In genomic region chr15:94112801-94113200, GRCm38 (mm10) we compare ENCODE assay signal across 12 mouse cellular contexts.
A peak's percentile ranks its signal among the peaks of the same experiment; 100 is the strongest.
DNase-seq lines count a peak whose midpoint lies in the region; ATAC-seq and TF ChIP-seq lines count a peak whose summit lies in the region.
"Had no signal": no experiment of that assay in that cellular context is flagged by ENCODE, and none has a peak within 500 bp of the region (broad histone marks: within the 10 kb centered on the region; RNA-seq: fewer than 3 reads in every experiment).

No protein-coding gene starts in this region.

- H3K27me3 ChIP-seq in forebrain, postnatal 0 days (ENCODE audit: insufficient read depth, low read length) = no peaks in the 10 kb centered on the region
- H3K27me3 ChIP-seq in forebrain, embryonic 10.5 days (ENCODE audit: poor library complexity, severe bottlenecking) = no peaks in the 10 kb centered on the region
- H3K27me3 ChIP-seq in intestine, postnatal 0 days (replicated peaks; ENCODE audit: control insufficient read depth, insufficient read depth, low read length) = no peaks in the 10 kb centered on the region
- H3K27me3 ChIP-seq: forebrain, embryonic 13.5 days had no signal

- H3K27ac ChIP-seq in forebrain, postnatal 0 days (ENCODE audit: low read depth, low read length) = no peak overlapping the region
- H3K27ac ChIP-seq in forebrain, embryonic 10.5 days = no peak overlapping the region
- no peak overlapping the region for H3K27ac ChIP-seq in intestine, postnatal 0 days (ENCODE audit: low read depth, low read length)
- H3K27ac ChIP-seq: forebrain, embryonic 13.5 days had no signal

- H3K4me3 ChIP-seq in forebrain, postnatal 0 days (ENCODE audit: low read depth, low read length) = no peak overlapping the region
- H3K4me3 ChIP-seq in forebrain, embryonic 10.5 days = no peak overlapping the region
- no peak overlapping the region for H3K4me3 ChIP-seq in intestine, postnatal 0 days (ENCODE audit: low read depth, low read length)
- H3K4me3 ChIP-seq: forebrain, embryonic 13.5 days had no signal

- intact Hi-C loops in left cerebral cortex, postnatal 14 days (cut with DNase I) = no loop called here

- DNase-seq in forebrain, postnatal 0 days = peak; percentile 43
- DNase-seq in forebrain, embryonic 10.5 days (ENCODE audit: extremely low spot score, low spot score) = no peak
- DNase-seq in left cerebral cortex, postnatal 14 days (ENCODE audit: low spot score in 2 of 2) = peak; percentile 14 to 28
- DNase-seq in left cerebral cortex, adult 11 months (ENCODE audit: low spot score) = no peak
- DNase-seq in adipocyte (ENCODE audit: low spot score) = peak; percentile 10
- peak; percentile 25 for DNase-seq in fibroblast of lung, adult 2 months (ENCODE audit: low read depth)
- no peak for DNase-seq in urinary bladder, postnatal 25 days (ENCODE audit: low spot score)
- DNase-seq: gastrocnemius, postnatal 14 days; thymus, postnatal 14 days had no signal

- no peak overlapping the region for H3K4me2 ChIP-seq in forebrain, postnatal 0 days (ENCODE audit: low read depth)
- H3K4me2 ChIP-seq in intestine, postnatal 0 days (replicated peaks; ENCODE audit: low read depth) = no peak overlapping the region
- H3K4me2 ChIP-seq: forebrain, embryonic 13.5 days had no signal

- H3K9me3 ChIP-seq in forebrain, postnatal 0 days (ENCODE audit: low read length) = no peaks in the 10 kb centered on the region
- no peaks in the 10 kb centered on the region for H3K9me3 ChIP-seq in forebrain, embryonic 10.5 days
- no peaks in the 10 kb centered on the region for H3K9me3 ChIP-seq in intestine, postnatal 0 days (ENCODE audit: control insufficient read depth)
- H3K9me3 ChIP-seq: forebrain, embryonic 13.5 days had no signal

- no peaks in the 10 kb centered on the region for H3K36me3 ChIP-seq in forebrain, postnatal 0 days (ENCODE audit: insufficient read depth)
- H3K36me3 ChIP-seq in forebrain, embryonic 10.5 days (replicated peaks) = no peaks in the 10 kb centered on the region
- no peaks in the 10 kb centered on the region for H3K36me3 ChIP-seq in intestine, postnatal 0 days (ENCODE audit: control insufficient read depth, insufficient read depth)

- no peak overlapping the region for H3K9ac ChIP-seq in forebrain, postnatal 0 days
- no peak overlapping the region for H3K9ac ChIP-seq in intestine, postnatal 0 days (ENCODE audit: low read depth, low read length)
- H3K9ac ChIP-seq: forebrain, embryonic 13.5 days had no signal

- WGBS in forebrain, postnatal 0 days = 73% methylated on average over 5 of the region's 5 CpGs
- WGBS in forebrain, embryonic 10.5 days = 88% methylated on average over 5 of the region's 5 CpGs
- 80% methylated on average over 5 of the region's 5 CpGs for WGBS in intestine, postnatal 0 days

- ATAC-seq in forebrain, postnatal 0 days = no peak
- ATAC-seq in intestine, postnatal 0 days = no peak
- ATAC-seq: forebrain, embryonic 13.5 days; intestine, embryonic 16.5 days had no signal

- H3K4me1 ChIP-seq in forebrain, postnatal 0 days (ENCODE audit: insufficient read depth) = no peaks in the 10 kb centered on the region
- no peaks in the 10 kb centered on the region for H3K4me1 ChIP-seq in forebrain, embryonic 10.5 days
- H3K4me1 ChIP-seq in intestine, postnatal 0 days (replicated peaks; ENCODE audit: control insufficient read depth, insufficient read depth, low read length) = no peaks in the 10 kb centered on the region

- TF ChIP-seq CTCF in forebrain, postnatal 0 days (IDR thresholded peaks at IDR 0.05; ENCODE audit: low read depth) = no peak
- TF ChIP-seq CTCF in intestine, postnatal 0 days (IDR thresholded peaks at IDR 0.05; ENCODE audit: low read depth) = no peak

Comparison
In these comparisons a context has a peak if more than half of its experiments do, and no peak if none do; other contexts are left out.
1. DNase-seq: peak in forebrain, postnatal 0 days (single experiment), left cerebral cortex, postnatal 14 days (2 of 2), adipocyte (single experiment) and fibroblast of lung, adult 2 months (single experiment); none in forebrain, embryonic 10.5 days (single experiment), left cerebral cortex, adult 11 months (single experiment) and urinary bladder, postnatal 25 days (single experiment).